Mouse (Mus musculus) lung, postnatal 0 days (tissue): Measurements from ENCODE around the gene Tnfsf13.

Source experiments
- CTCF ChIP-seq: IDR thresholded peaks from 2 replicates; pipeline ENCODE4 v1.5.1; 2016; ENCODE audit warnings: antibody characterized with exemption, mild to moderate bottlenecking
- EP300 ChIP-seq: IDR thresholded peaks from 2 replicates; pipeline ENCODE4 v1.6.1; 2016; ENCODE audit warnings: antibody characterized with exemption, mild to moderate bottlenecking, control low read depth

DNA sequence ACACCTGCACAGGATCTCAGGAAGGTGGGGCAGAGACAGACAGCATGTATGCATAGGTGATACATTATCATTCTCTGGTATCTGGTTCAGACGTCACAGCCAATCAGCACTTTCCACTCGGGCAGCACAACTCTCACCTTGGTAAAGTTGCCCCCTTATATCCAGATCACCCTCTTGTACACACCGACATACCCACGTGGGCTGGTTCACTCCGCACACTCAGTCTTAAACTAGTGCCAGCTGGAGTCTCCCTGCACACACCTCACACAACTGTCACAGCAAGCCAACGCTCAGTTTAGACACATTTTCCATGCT lies 9.4 kb upstream of the Tnfsf13 start:
- TF ChIP-seq CTCF, result no peak
- no peak for TF ChIP-seq EP300
